Mouse (Mus musculus) layer of hippocampus, adult 9-10 months (tissue): Measurements from ENCODE around the gene Tmem119.
A peak's percentile ranks its signal among the peaks of the same experiment; 100 is the strongest.
"Not testable (repeated sequence)": the region's sequence is repeated elsewhere in the genome, so short reads cannot be mapped to it uniquely, and the experiment has no call there.

Experiments used
- DNase-seq: peaks from one replicate; pipeline ENCODE4 v3.0.0; 2022; ENCODE audit warnings: low spot score

The Tmem119 gene

GRCm38 (mm10) chr5:113788645-113789044 is 11.7 kb downstream of the Tmem119 start:
- no peak for DNase-seq

- DNase-seq = no peak
Measured at GRCm38 (mm10) chr5:113786985-113787384, 13.3 kb downstream of the Tmem119 start.

GRCm38 (mm10) chr5:113784104-113784503 is 16.2 kb downstream of the Tmem119 start:
- not testable (repeated sequence) for DNase-seq

- no peak for DNase-seq
Measured at GRCm38 (mm10) chr5:113783581-113784001, 16.7 kb downstream of the Tmem119 start.

GRCm38 (mm10) chr5:113782624-113783023 is 17.7 kb downstream of the Tmem119 start:
- DNase-seq = no peak

- DNase-seq = no peak
Measured at GRCm38 (mm10) chr5:113781875-113782274, 18.4 kb downstream of the Tmem119 start.

GRCm38 (mm10) chr5:113781254-113781653 is 19.1 kb downstream of the Tmem119 start:
- DNase-seq = no peak

- DNase-seq = no peak
Measured at GRCm38 (mm10) chr5:113780763-113781162, 19.6 kb downstream of the Tmem119 start.

GRCm38 (mm10) chr5:113780082-113780752 is 20.1 kb downstream of the Tmem119 start:
- no peak for DNase-seq

- DNase-seq = no peak
Measured at GRCm38 (mm10) chr5:113779569-113779968, 20.7 kb downstream of the Tmem119 start.

- DNase-seq = not testable (repeated sequence)
Measured at GRCm38 (mm10) chr5:113777728-113778127, 22.6 kb downstream of the Tmem119 start.

- DNase-seq = no peak
Measured at GRCm38 (mm10) chr5:113776896-113777226, 23.5 kb downstream of the Tmem119 start.

GRCm38 (mm10) chr5:113776128-113776895 is 24.0 kb downstream of the Tmem119 start:
- no peak for DNase-seq

GRCm38 (mm10) chr5:113775585-113775984 is 24.7 kb downstream of the Tmem119 start:
- no peak for DNase-seq

GRCm38 (mm10) chr5:113773664-113774063 is 26.7 kb downstream of the Tmem119 start:
- DNase-seq = peak; percentile 85

- DNase-seq = no peak
Measured at GRCm38 (mm10) chr5:113772905-113773519, 27.3 kb downstream of the Tmem119 start.

- DNase-seq = peak; percentile 63
Measured at GRCm38 (mm10) chr5:113772450-113772895, 27.8 kb downstream of the Tmem119 start, which contains the start of the genes Sart3 and Iscu. TSS of gene Sart3 (minus strand) at chr5:113772510. TSS of gene Iscu (plus strand) at chr5:113772748.

- DNase-seq = peak; percentile 86
Measured at GRCm38 (mm10) chr5:113771213-113772162, 28.8 kb downstream of the Tmem119 start.

- DNase-seq = no peak
Measured at GRCm38 (mm10) chr5:113768806-113769205, 31.5 kb downstream of the Tmem119 start.

GRCm38 (mm10) chr5:113765641-113766526 is 34.4 kb downstream of the Tmem119 start:
- no peak for DNase-seq

- no peak for DNase-seq
Measured at GRCm38 (mm10) chr5:113764426-113764825, 35.9 kb downstream of the Tmem119 start.
